Mouse (Mus musculus): Measurements from ENCODE around the gene Chaf1b. TPM values are rescaled to one million over a fixed set of nuclear protein-coding genes. Genes with fewer than 3 reads are reported as not detected.

Gene Chaf1b
- polyA plus RNA-seq, 1 experiment from 2014 or later = 86.3 TPM

DNA sequence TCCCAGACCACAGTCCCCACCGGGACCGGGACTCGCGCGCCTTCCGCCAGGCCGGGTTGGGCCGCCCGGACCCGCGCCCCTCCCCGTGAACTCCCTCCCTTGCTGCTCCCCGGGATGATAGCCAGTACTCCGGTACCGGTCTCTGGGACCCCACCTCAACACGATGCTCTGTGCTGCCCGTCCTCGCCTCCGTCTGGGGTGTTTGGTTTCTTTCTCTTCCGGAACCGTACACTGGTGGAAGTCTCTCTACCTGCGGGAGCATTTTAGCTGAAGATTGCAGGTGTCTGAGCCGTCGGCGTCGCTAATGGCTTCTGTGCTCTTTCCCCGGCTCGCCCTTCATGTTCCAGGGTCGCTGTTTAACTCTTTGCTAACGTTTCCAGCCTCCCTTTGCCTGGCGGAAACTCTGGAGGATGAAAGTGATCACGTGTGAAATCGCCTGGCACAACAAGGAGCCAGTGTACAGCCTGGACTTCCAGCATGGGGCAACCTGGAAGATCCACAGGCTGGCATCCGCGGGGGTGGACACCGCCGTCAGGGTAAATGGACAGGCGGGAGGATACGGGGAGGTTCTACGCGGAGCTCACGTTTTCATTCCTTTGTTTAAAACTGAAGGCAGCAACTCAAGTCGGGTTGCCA lies 503 bp downstream of the Chaf1b start:
- under 1% methylated on average over 43 of the region's 43 CpGs for WGBS
- Histone ChIP-seq H3K4me3 (ENCODE audit: low read depth, low read length) (peak overlapping the region; percentile 80), H3K27me3 (replicated peaks; ENCODE audit: control insufficient read depth, insufficient read depth, low read length) (no peaks in the 10 kb centered on the region), H3K27ac (ENCODE audit: low read depth, low read length) (peak overlapping the region; percentile 9; the same call in 1 of the 2 replicates), H3K9me3 (ENCODE audit: control insufficient read depth, low read length) (no peaks in the 10 kb centered on the region), H3K9ac (ENCODE audit: low read depth, low read length) (peak overlapping the region; percentile 88), H3K4me2 (peak overlapping the region; percentile 92), H3K4me1 (replicated peaks; ENCODE audit: control insufficient read depth, insufficient read depth, low read length) (peaks cover 13% of the 10 kb centered on the region; the same call in 1 of the 2 replicates), H3K36me3 (ENCODE audit: control insufficient read depth, insufficient read depth, low read length) (peaks cover 7% of the 10 kb centered on the region; the same call in 1 of the 2 replicates)
- DNase-seq (ENCODE audit: low spot score) = peak; percentile 49
- ATAC-seq (replicated peaks; ENCODE audit: low FRiP score) = peak; percentile 64

DNA sequence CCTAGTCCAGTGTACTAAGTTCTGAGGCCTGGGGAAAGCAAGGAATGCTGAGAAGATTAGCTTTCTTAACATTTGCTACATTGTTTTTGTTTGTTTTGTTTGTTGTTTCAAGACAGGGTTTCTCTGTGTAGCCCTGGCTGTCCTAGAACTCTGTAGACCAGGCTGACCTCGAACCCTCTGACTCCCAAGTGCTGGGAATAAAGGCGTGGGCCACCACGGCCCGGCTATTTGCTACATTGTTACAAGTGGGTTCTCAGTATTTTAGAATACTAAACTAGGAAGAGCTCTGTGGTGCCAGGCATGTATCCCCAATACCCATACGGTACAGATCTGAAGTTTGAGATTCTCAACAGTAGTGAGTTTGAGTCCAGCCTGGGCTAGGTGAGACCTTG lies 1.0 kb downstream of the Chaf1b start:
- H3K27me3 ChIP-seq (replicated peaks; ENCODE audit: control insufficient read depth, insufficient read depth, low read length) = no peaks in the 10 kb centered on the region
- ATAC-seq (replicated peaks; ENCODE audit: low FRiP score) (no peak), DNase-seq (ENCODE audit: low spot score) (no peak)
- H3K4me3 ChIP-seq (ENCODE audit: low read depth, low read length) = peak overlapping the region; percentile 80
- H3K27ac ChIP-seq (ENCODE audit: low read depth, low read length) = no peak overlapping the region
- H3K4me1 ChIP-seq (replicated peaks; ENCODE audit: control insufficient read depth, insufficient read depth, low read length) = peaks cover 13% of the 10 kb centered on the region; the same call in 1 of the 2 replicates
- H3K4me2 ChIP-seq = peak overlapping the region; percentile 92
- peak overlapping the region; percentile 88 for H3K9ac ChIP-seq (ENCODE audit: low read depth, low read length)
- 59% methylated on average over 5 of the region's 5 CpGs for WGBS
- no peaks in the 10 kb centered on the region for H3K9me3 ChIP-seq (ENCODE audit: control insufficient read depth, low read length)
- H3K36me3 ChIP-seq (ENCODE audit: control insufficient read depth, insufficient read depth, low read length) = peaks cover 8% of the 10 kb centered on the region; the same call in 1 of the 2 replicates

DNA sequence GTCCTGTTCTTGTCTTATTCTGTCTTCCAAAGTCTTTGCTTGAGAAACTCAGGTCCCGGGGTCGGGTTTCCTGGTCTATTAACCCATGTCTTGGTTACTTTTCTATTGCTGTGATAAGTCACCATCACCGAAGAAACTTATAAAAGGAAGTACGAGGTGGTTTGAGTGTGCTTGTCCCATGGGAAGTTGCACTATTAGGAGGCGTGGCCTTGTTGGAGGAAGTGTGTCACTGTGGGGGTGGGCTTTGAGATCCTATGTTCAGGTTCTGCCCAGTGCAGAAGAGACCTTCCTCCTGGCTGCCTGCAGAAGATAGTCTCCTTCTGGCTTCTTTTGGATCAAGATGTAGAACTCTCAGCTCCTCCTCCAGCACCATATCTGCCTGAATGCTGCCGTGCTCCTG lies 4.8 kb downstream of the Chaf1b start:
- Histone ChIP-seq H3K36me3 (ENCODE audit: control insufficient read depth, insufficient read depth, low read length) (peaks cover 29% of the 10 kb centered on the region), H3K9me3 (ENCODE audit: control insufficient read depth, low read length) (no peaks in the 10 kb centered on the region), H3K4me3 (ENCODE audit: low read depth, low read length) (no peak overlapping the region), H3K9ac (ENCODE audit: low read depth, low read length) (no peak overlapping the region), H3K4me1 (replicated peaks; ENCODE audit: control insufficient read depth, insufficient read depth, low read length) (peaks cover 13% of the 10 kb centered on the region; the same call in 1 of the 2 replicates), H3K27me3 (replicated peaks; ENCODE audit: control insufficient read depth, insufficient read depth, low read length) (no peaks in the 10 kb centered on the region), H3K27ac (ENCODE audit: low read depth, low read length) (no peak overlapping the region), H3K4me2 (no peak overlapping the region)
- WGBS = 80% methylated on average over 6 of the region's 6 CpGs
- no peak for DNase-seq (ENCODE audit: low spot score)
- ATAC-seq (replicated peaks; ENCODE audit: low FRiP score) = no peak

DNA sequence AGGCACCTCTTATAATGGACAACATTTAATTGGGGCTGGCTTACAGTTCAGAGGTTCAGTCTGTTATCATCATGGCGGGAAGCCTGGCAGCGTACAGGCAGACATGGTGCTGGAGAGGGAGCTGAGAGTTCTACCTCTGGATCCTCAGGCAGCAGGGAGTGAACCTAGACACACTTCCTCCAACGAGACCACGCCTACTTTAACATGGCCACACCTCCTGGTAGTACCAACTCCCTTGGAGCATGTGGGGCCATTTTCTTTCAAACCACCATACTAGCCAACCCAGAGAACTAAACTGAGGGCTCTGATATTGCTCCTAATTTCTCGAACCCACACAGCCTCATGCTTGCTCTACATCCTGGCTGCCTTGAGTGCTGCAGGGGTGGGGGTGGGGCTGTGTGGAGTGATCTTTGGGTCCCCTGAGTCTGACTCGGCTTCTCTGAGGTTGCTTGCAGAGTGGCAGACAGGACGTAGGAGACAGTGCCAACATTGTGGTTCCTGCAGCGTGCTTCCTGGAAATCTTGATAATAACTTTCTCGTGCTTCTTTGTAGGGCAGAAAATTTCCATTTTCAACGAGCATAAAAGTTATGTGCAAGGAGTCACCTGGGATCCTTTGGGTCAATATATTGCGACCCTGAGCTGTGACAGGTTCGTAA lies 7.4 kb downstream of the Chaf1b start:
- no peaks in the 10 kb centered on the region for H3K4me1 ChIP-seq (replicated peaks; ENCODE audit: control insufficient read depth, insufficient read depth, low read length)
- DNase-seq (ENCODE audit: low spot score) (no peak), ATAC-seq (replicated peaks; ENCODE audit: low FRiP score) (no peak)
- no peak overlapping the region for H3K9ac ChIP-seq (ENCODE audit: low read depth, low read length)
- H3K36me3 ChIP-seq (ENCODE audit: control insufficient read depth, insufficient read depth, low read length) = peaks cover 41% of the 10 kb centered on the region
- no peak overlapping the region for H3K27ac ChIP-seq (ENCODE audit: low read depth, low read length)
- no peak overlapping the region for H3K4me2 ChIP-seq
- H3K27me3 ChIP-seq (replicated peaks; ENCODE audit: control insufficient read depth, insufficient read depth, low read length) = no peaks in the 10 kb centered on the region
- 81% methylated on average over 12 of the region's 12 CpGs for WGBS
- no peaks in the 10 kb centered on the region for H3K9me3 ChIP-seq (ENCODE audit: control insufficient read depth, low read length)
- no peak overlapping the region for H3K4me3 ChIP-seq (ENCODE audit: low read depth, low read length)

DNA sequence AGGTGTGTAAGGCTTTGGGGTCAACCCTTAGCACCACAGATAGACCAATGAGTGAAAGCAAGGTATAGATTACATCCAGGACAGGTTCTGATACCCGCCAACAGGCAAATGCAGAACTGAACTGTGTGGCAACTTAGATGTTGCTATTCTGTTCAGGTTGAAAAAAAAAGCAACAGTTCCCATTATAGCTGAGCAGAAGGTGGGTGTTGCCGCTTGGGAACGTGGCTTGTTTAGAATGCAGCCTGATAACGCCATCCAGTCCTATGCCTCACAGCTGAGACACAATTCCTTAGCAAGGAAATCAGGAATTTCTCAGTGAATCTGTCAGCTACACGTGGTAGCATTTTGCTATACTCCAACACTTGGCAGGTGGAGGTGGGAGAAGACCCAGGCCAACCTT lies 9.6 kb downstream of the Chaf1b start:
- DNase-seq (ENCODE audit: low spot score) (no peak), ATAC-seq (replicated peaks; ENCODE audit: low FRiP score) (no peak)
- Histone ChIP-seq H3K4me2 (no peak overlapping the region), H3K27ac (ENCODE audit: low read depth, low read length) (no peak overlapping the region), H3K4me1 (replicated peaks; ENCODE audit: control insufficient read depth, insufficient read depth, low read length) (no peaks in the 10 kb centered on the region), H3K9me3 (ENCODE audit: control insufficient read depth, low read length) (no peaks in the 10 kb centered on the region), H3K27me3 (replicated peaks; ENCODE audit: control insufficient read depth, insufficient read depth, low read length) (no peaks in the 10 kb centered on the region), H3K9ac (ENCODE audit: low read depth, low read length) (no peak overlapping the region), H3K4me3 (ENCODE audit: low read depth, low read length) (no peak overlapping the region), H3K36me3 (ENCODE audit: control insufficient read depth, insufficient read depth, low read length) (peaks cover 39% of the 10 kb centered on the region)
- WGBS = 87% methylated on average over 5 of the region's 5 CpGs

DNA sequence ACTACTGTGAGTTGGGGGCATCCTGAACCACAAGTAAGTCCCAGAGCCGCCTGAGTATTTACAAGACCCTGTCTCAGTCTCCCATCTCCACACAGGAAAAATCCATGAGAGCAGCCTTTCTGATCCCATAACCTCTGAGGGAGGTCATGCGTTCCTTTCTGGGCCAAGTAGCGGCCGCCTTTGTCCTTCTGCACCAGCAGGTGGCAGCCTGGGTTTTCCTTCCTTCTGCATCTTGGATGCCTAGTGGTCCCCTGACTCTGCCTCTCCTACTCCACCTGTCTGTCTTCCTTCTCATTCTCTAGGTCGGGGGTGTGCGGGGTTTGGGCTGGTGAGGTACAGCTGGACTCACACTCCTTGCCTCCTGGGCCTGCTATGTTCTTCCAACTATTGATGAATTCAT lies 19.3 kb downstream of the Chaf1b start:
- ATAC-seq (replicated peaks; ENCODE audit: low FRiP score) = no peak
- Histone ChIP-seq H3K4me3 (ENCODE audit: low read depth, low read length) (no peak overlapping the region), H3K9me3 (ENCODE audit: control insufficient read depth, low read length) (no peaks in the 10 kb centered on the region), H3K27me3 (replicated peaks; ENCODE audit: control insufficient read depth, insufficient read depth, low read length) (no peaks in the 10 kb centered on the region), H3K27ac (ENCODE audit: low read depth, low read length) (no peak overlapping the region), H3K9ac (ENCODE audit: low read depth, low read length) (no peak overlapping the region), H3K4me1 (replicated peaks; ENCODE audit: control insufficient read depth, insufficient read depth, low read length) (no peaks in the 10 kb centered on the region), H3K36me3 (ENCODE audit: control insufficient read depth, insufficient read depth, low read length) (peaks cover 10% of the 10 kb centered on the region), H3K4me2 (no peak overlapping the region)
- 91% methylated on average over 6 of the region's 6 CpGs for WGBS
- no peak for DNase-seq (ENCODE audit: low spot score)

DNA sequence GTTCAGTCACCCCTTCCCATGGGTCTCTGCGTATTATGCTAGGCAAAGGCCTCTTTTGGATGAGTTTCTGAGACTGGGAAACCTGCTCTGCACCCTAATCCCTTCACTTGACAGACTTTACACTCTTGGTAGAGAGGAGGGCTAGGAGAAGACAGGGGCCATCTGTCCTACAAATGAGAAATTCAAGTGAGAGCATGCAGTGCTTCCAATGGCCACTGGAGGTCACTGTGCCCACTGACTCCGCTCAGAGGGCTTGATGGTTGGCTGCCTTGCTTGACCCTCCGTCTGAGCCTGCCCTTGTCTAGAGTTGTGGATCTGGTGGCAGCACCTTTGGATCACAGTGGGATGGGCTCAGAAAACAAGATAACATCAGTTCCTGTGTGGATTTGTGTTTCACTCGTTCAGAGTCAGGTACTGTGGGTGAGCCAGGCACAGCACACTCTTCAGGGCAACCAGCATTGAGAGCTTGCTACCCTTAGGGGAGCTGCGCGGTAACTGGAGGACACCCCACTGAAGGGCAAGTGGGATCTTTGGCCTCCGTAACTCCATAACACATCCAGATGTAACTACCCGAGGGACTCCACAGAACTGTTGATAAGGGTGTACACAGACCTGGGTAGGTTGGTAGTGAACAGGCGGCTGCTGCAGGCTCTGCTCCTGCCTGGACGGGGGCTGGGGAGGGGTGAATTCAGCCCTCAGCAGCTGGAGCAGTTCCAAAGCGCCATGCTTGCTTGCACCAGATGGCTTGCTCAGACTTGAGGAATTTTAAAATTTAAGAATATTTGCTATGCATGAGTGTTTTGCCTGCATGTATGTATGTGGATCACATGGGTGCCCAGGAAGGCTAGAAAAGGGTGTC lies 22.7 kb downstream of the Chaf1b start:
- no peak overlapping the region for H3K4me3 ChIP-seq (ENCODE audit: low read depth, low read length)
- peak; percentile 54 for DNase-seq (ENCODE audit: low spot score)
- H3K36me3 ChIP-seq (ENCODE audit: control insufficient read depth, insufficient read depth, low read length) = peaks cover 4% of the 10 kb centered on the region; the same call in 1 of the 2 replicates
- peak; percentile 30 for ATAC-seq (replicated peaks; ENCODE audit: low FRiP score)
- no peak overlapping the region for H3K9ac ChIP-seq (ENCODE audit: low read depth, low read length)
- no peak overlapping the region for H3K4me2 ChIP-seq
- no peaks in the 10 kb centered on the region for H3K27me3 ChIP-seq (replicated peaks; ENCODE audit: control insufficient read depth, insufficient read depth, low read length)
- no peaks in the 10 kb centered on the region for H3K4me1 ChIP-seq (replicated peaks; ENCODE audit: control insufficient read depth, insufficient read depth, low read length)
- no peaks in the 10 kb centered on the region for H3K9me3 ChIP-seq (ENCODE audit: control insufficient read depth, low read length)
- H3K27ac ChIP-seq (ENCODE audit: low read depth, low read length) = no peak overlapping the region
- 73% methylated on average over 11 of the region's 11 CpGs for WGBS

DNA sequence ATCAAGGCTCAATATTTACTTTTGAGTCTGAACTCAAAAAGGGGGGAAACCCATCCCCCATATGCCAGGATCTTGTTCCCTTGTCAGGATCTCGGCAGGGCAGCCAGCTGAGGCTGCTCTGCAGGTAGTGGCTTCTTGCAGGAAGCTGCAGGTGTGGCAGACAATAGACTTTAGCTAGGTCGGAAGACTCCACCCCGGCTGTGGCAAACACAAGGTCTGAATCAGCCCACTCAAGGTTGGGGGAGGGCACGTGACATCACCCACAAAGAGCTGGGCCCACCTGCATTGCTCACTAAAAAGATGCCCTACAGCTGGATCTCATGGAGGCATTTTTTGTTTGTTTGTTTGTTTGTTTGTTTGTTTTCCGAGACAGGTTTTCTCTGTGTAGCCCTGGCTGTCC lies 24.1 kb downstream of the Chaf1b start:
- Histone ChIP-seq H3K9me3 (ENCODE audit: control insufficient read depth, low read length) (no peaks in the 10 kb centered on the region), H3K36me3 (ENCODE audit: control insufficient read depth, insufficient read depth, low read length) (peaks cover 3% of the 10 kb centered on the region; the same call in 1 of the 2 replicates), H3K4me2 (no peak overlapping the region), H3K4me1 (replicated peaks; ENCODE audit: control insufficient read depth, insufficient read depth, low read length) (no peaks in the 10 kb centered on the region), H3K27ac (ENCODE audit: low read depth, low read length) (no peak overlapping the region), H3K4me3 (ENCODE audit: low read depth, low read length) (no peak overlapping the region), H3K9ac (ENCODE audit: low read depth, low read length) (no peak overlapping the region), H3K27me3 (replicated peaks; ENCODE audit: control insufficient read depth, insufficient read depth, low read length) (no peaks in the 10 kb centered on the region)
- DNase-seq (ENCODE audit: low spot score) (no peak), ATAC-seq (replicated peaks; ENCODE audit: low FRiP score) (no peak)
- WGBS = 74% methylated on average over 5 of the region's 5 CpGs

Measured in liver, embryonic 11.5 days (tissue).